Mouse (Mus musculus): ENCODE data around the gene Tbc1d4.

GRCm38 (mm10) chr14:101468143-101468542, 140.8 kb downstream of the Tbc1d4 start:
- TF ChIP-seq CTCF (IDR thresholded peaks at IDR 0.05; ENCODE audit: low read depth, low read length): no peak
- TF ChIP-seq EP300 (IDR thresholded peaks at IDR 0.05; ENCODE audit: insufficient read depth, low read depth, low read length): no peak
- TF ChIP-seq POLR2A (IDR thresholded peaks at IDR 0.05; ENCODE audit: insufficient read depth, low read length): no peak

Data from ES-Bruce4 (cell line).